In genomic region chr10:83637295-83637694, GRCm38 (mm10) we compare ENCODE assay signal across 8 mouse cellular contexts. TPM values are rescaled to one million over a fixed set of nuclear protein-coding genes. Genes with fewer than 3 reads are reported as not detected.
DNase-seq lines count a peak whose midpoint lies in the region; ATAC-seq lines count a peak whose summit lies in the region.

No protein-coding gene starts in this region.

- intact Hi-C loops in left cerebral cortex, postnatal 36 days (cut with DNase I), result no loop called here

- H3K4me3 ChIP-seq in hindbrain, embryonic 14.5 days (replicated peaks; ENCODE audit: low read length), result no peak overlapping the region
- no peak overlapping the region for H3K4me3 ChIP-seq in hindbrain, embryonic 10.5 days
- H3K4me3 ChIP-seq in brown adipose tissue, adult 24 weeks (ENCODE audit: insufficient read depth, low read depth, low read length), result no peak overlapping the region

- H3K9ac ChIP-seq in hindbrain, embryonic 14.5 days, result no peak overlapping the region

- no peak overlapping the region for H3K4me2 ChIP-seq in hindbrain, embryonic 14.5 days (replicated peaks)

- no peak overlapping the region for H3K27ac ChIP-seq in hindbrain, embryonic 14.5 days
- H3K27ac ChIP-seq in hindbrain, embryonic 10.5 days, result no peak overlapping the region
- H3K27ac ChIP-seq in brown adipose tissue, adult 24 weeks (replicated peaks; ENCODE audit: low read depth, low read length), result 0 out of 2 replicates have a peak overlapping the region, but pooled peaks have one; percentile 35

- WGBS in hindbrain, embryonic 14.5 days, result 41% methylated on average over 6 of the region's 6 CpGs
- WGBS in hindbrain, embryonic 10.5 days, result 53% methylated on average over 6 of the region's 6 CpGs

- DNase-seq in hindbrain, embryonic 14.5 days (ENCODE audit: low spot score), result peak; percentile 28
- DNase-seq in hindbrain, embryonic 10.5 days (ENCODE audit: low spot score), result no peak
- peak; percentile 47 to 52 for DNase-seq in frontal cortex, postnatal 25 days (ENCODE audit: low spot score in 2 of 2)
- peak; percentile 71 to 72 for DNase-seq in left cerebral cortex, postnatal 36 days (ENCODE audit: low spot score in 2 of 2)
- DNase-seq in ovary, postnatal 36 days (ENCODE audit: low spot score), result peak; percentile 68

- no peak for ATAC-seq in hindbrain, embryonic 14.5 days (ENCODE audit: low FRiP score)
- peak; percentile 85 to 88 for ATAC-seq in hematopoietic stem cell, adult 5-6 weeks (replicated peaks in 1 of 2; ENCODE audit: insufficient read depth in 1 of 2, low FRiP score in 2 of 2, low TSS enrichment in 1 of 2, low read depth in 1 of 2, poor library complexity in 2 of 2, severe bottlenecking in 2 of 2)
- ATAC-seq in CD4-positive, CD25-positive, alpha-beta regulatory T cell, adult 4 months, result no peak

- H3K27me3 ChIP-seq in hindbrain, embryonic 14.5 days (ENCODE audit: control insufficient read depth, insufficient read depth, low read length), result no peaks in the 10 kb centered on the region
- H3K27me3 ChIP-seq in hindbrain, embryonic 10.5 days (ENCODE audit: insufficient read depth, poor library complexity, severe bottlenecking), result no peaks in the 10 kb centered on the region

- H3K36me3 ChIP-seq in hindbrain, embryonic 14.5 days (replicated peaks; ENCODE audit: control insufficient read depth, insufficient read depth), result no peaks in the 10 kb centered on the region; the same call in 1 of the 2 replicates
- peaks cover 14% of the 10 kb centered on the region for H3K36me3 ChIP-seq in hindbrain, embryonic 10.5 days

- peaks cover 8% of the 10 kb centered on the region; the same call in 1 of the 2 replicates for H3K4me1 ChIP-seq in hindbrain, embryonic 14.5 days (replicated peaks; ENCODE audit: control insufficient read depth, insufficient read depth, low read length)
- H3K4me1 ChIP-seq in hindbrain, embryonic 10.5 days (replicated peaks), result peaks cover 36% of the 10 kb centered on the region
- peaks cover 4% of the 10 kb centered on the region; the same call in 1 of the 2 replicates for H3K4me1 ChIP-seq in brown adipose tissue, adult 24 weeks (ENCODE audit: control insufficient read depth, insufficient read depth, insufficient read length, low read length)

- H3K9me3 ChIP-seq in hindbrain, embryonic 14.5 days (ENCODE audit: control insufficient read depth, low read length), result no peaks in the 10 kb centered on the region
- H3K9me3 ChIP-seq in hindbrain, embryonic 10.5 days, result no peaks in the 10 kb centered on the region

RNA-seq across cellular contexts. Expression of gene Appl2, which starts 11.2 kb away (rescaled TPM):
- polyA plus RNA-seq in hindbrain, embryonic 14.5 days (2014; fragmentation: Nextera tagmentation; extraction: Ambion mirVana), result 37.1 and 39.9 TPM in 2 replicates
- polyA plus RNA-seq in hindbrain, embryonic 10.5 days (2016; fragmentation: Nextera tagmentation; extraction: Ambion mirVana), result 29.6 and 35.2 TPM in 2 replicates
- 15.2 and 19.1 TPM in 2 replicates for polyA plus RNA-seq in brown adipose tissue, adult 24 weeks (2012; ENCODE audit: insufficient read depth, insufficient read length, missing spikeins)
- total RNA-seq in hematopoietic stem cell, adult 5-6 weeks (2017), result 98.6 and 105 TPM in 2 replicates
- 10 to 100 TPM; 57.6 to 69.1 TPM for total RNA-seq in left cerebral cortex, postnatal 36 days (2021)
- 1 to 10 TPM; 4.0 to 7.8 TPM for polyA plus RNA-seq in CD4-positive, CD25-positive, alpha-beta regulatory T cell, adult 4 months (2017; shearing (Covaris generic))

Comparison
In these comparisons a context has a peak if more than half of its experiments do, and no peak if none do; other contexts are left out.
1. ATAC-seq: peak in hematopoietic stem cell, adult 5-6 weeks (2 of 2); none in hindbrain, embryonic 14.5 days (single experiment) and CD4-positive, CD25-positive, alpha-beta regulatory T cell, adult 4 months (single experiment).